Mouse (Mus musculus) bone marrow, adult 2 months (tissue): Measurements from ENCODE around the gene Fyb2. TPM values are rescaled to one million over a fixed set of nuclear protein-coding genes. Genes with fewer than 3 reads are reported as not detected.

ENCODE experiments used
- H3K27ac ChIP-seq: fragments of 200-500 bp; 2 replicates; pipeline ENCODE4 v1.5.1; 2012; ENCODE audit warnings: low read depth, mild to moderate bottlenecking, control low read depth, inconsistent platforms, low read length; ENCODE audit not compliant: control insufficient read depth, poor library complexity, insufficient read depth
- H3K4me1 ChIP-seq: fragments of 200-500 bp; 2 replicates; pipeline ENCODE4 v1.6.1; 2011; ENCODE audit warnings: low read length; ENCODE audit not compliant: control insufficient read depth, insufficient read depth
- H3K4me3 ChIP-seq: fragments of 200-500 bp; replicated peaks from 2 replicates; pipeline ENCODE3; 2011; ENCODE audit warnings: mild to moderate bottlenecking, low read depth, low read length, control low read depth; ENCODE audit not compliant: control insufficient read depth
- CTCF ChIP-seq: fragments of 200-500 bp; IDR thresholded peaks from 2 replicates; pipeline ENCODE4 v1.5.1; 2011; ENCODE audit warnings: low read length, control low read depth; ENCODE audit not compliant: control insufficient read depth, insufficient read depth
- POLR2A ChIP-seq: fragments of 200-500 bp; IDR thresholded peaks from 2 replicates; pipeline ENCODE4 v1.6.1; 2011; ENCODE audit warnings: low read depth, mild to moderate bottlenecking, control low read depth, low read length, borderline replicate concordance; ENCODE audit not compliant: control insufficient read depth
- WGBS: fragments of 180-500 bp; shearing (Covaris S2); methylation state at CpG from one replicate; pipeline ENCODE4 v1.1.7; 2018; 5-methylcytosine and 5-hydroxymethylcytosine counted together
- polyA plus RNA-seq: library from polyadenylated mRNA; stranded (reverse); fragments of >200 nt; gene quantifications from 2 replicates; pipeline ENCODE4 v1.2.4, GENCODE M21; 2011; ENCODE audit warnings: low replicate concordance; ENCODE audit not compliant: missing spikeins, insufficient read depth, insufficient read length

Fyb2 gene
- polyA plus RNA-seq, 1 experiment, result not detected

GRCm38 (mm10) chr4:105007360-105008018 is 94.2 kb downstream of the Fyb2 start:
- TF ChIP-seq CTCF, result no peak
- 23% methylated on average over 4 of the region's 4 CpGs for whole genome bisulfite sequencing

GRCm38 (mm10) chr4:105013718-105014117 is 100.5 kb downstream of the Fyb2 start:
- no peak overlapping the region for H3K27ac ChIP-seq

More at GRCm38 (mm10) chr4:105007360-105008018, 94.2 kb downstream of the Fyb2 start:
- H3K27ac ChIP-seq, result no peak overlapping the region
- H3K4me3 ChIP-seq, result no peak overlapping the region
- no peaks in the 10 kb centered on the region; the same call in 1 of the 2 replicates for H3K4me1 ChIP-seq

GRCm38 (mm10) chr4:105015496-105015895 is 102.2 kb downstream of the Fyb2 start:
- 80% methylated on average over 6 of the region's 6 CpGs for WGBS
- H3K4me3 ChIP-seq, result no peak overlapping the region
- H3K4me1 ChIP-seq, result no peaks in the 10 kb centered on the region
- H3K27ac ChIP-seq, result no peak overlapping the region
- no peak for TF ChIP-seq POLR2A

More at GRCm38 (mm10) chr4:105013718-105014117, 100.5 kb downstream of the Fyb2 start:
- TF ChIP-seq CTCF (no peak), POLR2A (no peak)
- H3K4me1 ChIP-seq, result no peaks in the 10 kb centered on the region
- WGBS, result 65% methylated on average over 7 of the region's 7 CpGs
- no peak overlapping the region for H3K4me3 ChIP-seq

GRCm38 (mm10) chr4:105016006-105016613 is 102.9 kb downstream of the Fyb2 start:
- Histone ChIP-seq H3K27ac (no peak overlapping the region), H3K4me1 (no peaks in the 10 kb centered on the region), H3K4me3 (no peak overlapping the region)
- no peak for TF ChIP-seq CTCF
- TF ChIP-seq POLR2A, result no peak
- WGBS, result 64% methylated on average over 4 of the region's 4 CpGs

GRCm38 (mm10) chr4:105027278-105027677 is 114.0 kb downstream of the Fyb2 start:
- Histone ChIP-seq H3K4me1 (no peaks in the 10 kb centered on the region), H3K4me3 (no peak overlapping the region), H3K27ac (no peak overlapping the region)
- TF ChIP-seq CTCF, result no peak
- no peak for TF ChIP-seq POLR2A
- WGBS, result 74% methylated on average over 6 of the region's 6 CpGs

DNA sequence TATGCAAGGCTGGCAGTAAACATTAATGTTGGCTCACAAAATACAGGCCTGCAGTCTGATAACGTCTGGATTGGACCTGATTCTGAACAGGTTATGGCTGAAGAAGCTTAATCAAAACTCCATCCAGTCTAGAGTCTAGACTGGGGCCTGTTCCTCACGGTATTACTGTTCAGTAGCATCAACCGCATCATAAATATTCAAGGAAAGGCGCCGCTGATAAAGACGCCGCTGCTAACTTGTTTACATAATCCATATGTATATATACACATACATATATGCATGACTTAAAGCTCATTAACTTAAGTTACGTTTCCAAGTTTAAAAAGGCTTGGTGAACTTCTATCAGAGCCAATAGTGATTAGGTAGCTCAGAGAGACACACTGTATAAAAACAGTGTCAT is 117.8 kb downstream of the Fyb2 start:
- Histone ChIP-seq H3K4me1 (no peaks in the 10 kb centered on the region), H3K27ac (no peak overlapping the region), H3K4me3 (no peak overlapping the region)
- 83% methylated on average over 8 of the region's 8 CpGs for WGBS
- no peak for TF ChIP-seq POLR2A
- TF ChIP-seq CTCF, result no peak

DNA sequence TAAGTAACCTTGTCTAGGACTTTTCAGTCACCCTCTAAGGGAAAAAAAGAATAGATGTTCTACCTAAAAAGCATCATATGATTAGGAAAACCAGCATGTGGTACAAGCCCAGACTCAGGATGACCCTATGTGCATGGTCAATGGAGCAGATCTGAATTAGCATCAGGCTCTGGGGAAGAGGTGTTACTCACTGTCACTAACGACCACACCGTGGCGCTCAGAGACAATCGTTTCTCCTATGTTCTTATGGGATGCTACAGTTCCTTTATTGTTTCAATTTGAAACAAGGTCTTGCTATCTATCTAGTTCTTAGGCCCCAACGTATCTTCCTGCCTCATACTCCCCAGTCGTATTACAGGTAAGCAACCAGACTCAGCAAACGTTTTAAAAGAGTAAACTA is 119.9 kb downstream of the Fyb2 start:
- no peaks in the 10 kb centered on the region for H3K4me1 ChIP-seq
- no peak overlapping the region for H3K27ac ChIP-seq
- H3K4me3 ChIP-seq, result no peak overlapping the region
- 70% methylated on average over 7 of the region's 7 CpGs for WGBS
- no peak for TF ChIP-seq POLR2A

- H3K4me1 ChIP-seq, result no peaks in the 10 kb centered on the region
- TF ChIP-seq CTCF, result no peak
- no peak overlapping the region for H3K4me3 ChIP-seq
- H3K27ac ChIP-seq, result no peak overlapping the region
These were observed 121.0 kb downstream of the Fyb2 start for GRCm38 (mm10) chr4:105034259-105034658.

DNA sequence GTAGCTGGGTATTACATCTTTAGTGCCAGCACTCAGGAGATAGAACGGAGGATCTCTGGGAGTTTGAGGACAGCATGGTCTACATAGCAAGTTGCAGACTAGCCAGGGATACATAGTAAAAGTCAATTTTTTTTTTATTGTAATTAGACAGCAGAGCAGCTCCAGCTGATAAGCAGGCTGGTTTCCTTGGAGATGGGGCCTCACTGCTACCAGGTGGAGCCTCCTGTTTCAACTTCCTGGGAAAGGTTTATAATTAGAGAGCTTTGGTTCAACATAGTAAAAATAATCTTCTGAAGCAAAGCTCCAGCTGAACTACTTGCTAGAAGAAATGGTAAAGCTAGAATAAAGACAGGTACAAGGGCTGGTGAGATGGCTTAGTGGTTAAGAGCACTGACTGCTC is 136.8 kb downstream of the Fyb2 start:
- TF ChIP-seq CTCF, result no peak
- no peak for TF ChIP-seq POLR2A
- no peaks in the 10 kb centered on the region for H3K4me1 ChIP-seq
- 83% methylated on average over 1 of the region's 1 CpGs for WGBS

More for the DNA sequence above, 136.8 kb downstream of the Fyb2 start:
- Histone ChIP-seq H3K27ac (no peak overlapping the region), H3K4me3 (no peak overlapping the region)
